Mouse (Mus musculus): ENCODE data around the gene Wwox. TPM values are rescaled to one million over a fixed set of nuclear protein-coding genes. Genes with fewer than 3 reads are reported as not detected.

Wwox gene
- polyA plus RNA-seq, 1 experiment: 11.3 TPM

DNA sequence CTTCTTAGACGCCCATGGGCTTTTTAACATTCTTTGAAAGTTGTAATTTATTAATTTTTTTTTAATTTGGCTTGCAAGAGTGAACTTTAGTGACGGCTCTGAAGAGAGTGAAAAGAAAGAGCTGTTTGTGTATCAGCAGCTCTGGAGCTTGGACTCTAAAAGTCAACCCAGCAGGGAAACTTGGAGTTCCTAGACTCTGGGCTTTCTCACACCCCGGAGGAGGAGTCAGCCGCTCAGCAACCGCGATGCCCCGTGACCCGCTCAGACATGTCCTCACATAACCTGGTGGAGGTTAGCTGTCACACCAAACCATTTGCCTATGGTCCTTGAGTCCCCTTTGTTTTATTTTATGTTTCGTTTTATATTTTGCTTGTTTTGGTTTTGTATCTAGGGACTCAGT, 354.2 kb downstream of the Wwox start:
- no peaks in the 10 kb centered on the region for H3K27me3 ChIP-seq (ENCODE audit: control insufficient read depth, insufficient read depth, low read length, poor library complexity, severe bottlenecking)
- H3K27ac ChIP-seq (ENCODE audit: insufficient read depth, low read length): no peak overlapping the region
- H3K36me3 ChIP-seq (ENCODE audit: control insufficient read depth, insufficient read depth, low read length, poor library complexity, severe bottlenecking): no peaks in the 10 kb centered on the region
- TF ChIP-seq EP300 (IDR thresholded peaks at IDR 0.05; ENCODE audit: insufficient read depth, low read depth, low read length) (no peak), POLR2A (IDR thresholded peaks at IDR 0.05; ENCODE audit: insufficient read depth, low read length) (no peak), CTCF (IDR thresholded peaks at IDR 0.05; ENCODE audit: low read depth, low read length) (no peak)
- no peaks in the 10 kb centered on the region for H3K9me3 ChIP-seq (replicated peaks; ENCODE audit: control insufficient read depth, insufficient read depth, low read length, poor library complexity, severe bottlenecking)
- no peak overlapping the region for H3K4me3 ChIP-seq (ENCODE audit: low read depth, low read length)
- no peak overlapping the region for H3K9ac ChIP-seq (ENCODE audit: low read depth, poor library complexity, severe bottlenecking)
- H3K4me1 ChIP-seq (ENCODE audit: control insufficient read depth, insufficient read depth, low read length): no peaks in the 10 kb centered on the region

DNA sequence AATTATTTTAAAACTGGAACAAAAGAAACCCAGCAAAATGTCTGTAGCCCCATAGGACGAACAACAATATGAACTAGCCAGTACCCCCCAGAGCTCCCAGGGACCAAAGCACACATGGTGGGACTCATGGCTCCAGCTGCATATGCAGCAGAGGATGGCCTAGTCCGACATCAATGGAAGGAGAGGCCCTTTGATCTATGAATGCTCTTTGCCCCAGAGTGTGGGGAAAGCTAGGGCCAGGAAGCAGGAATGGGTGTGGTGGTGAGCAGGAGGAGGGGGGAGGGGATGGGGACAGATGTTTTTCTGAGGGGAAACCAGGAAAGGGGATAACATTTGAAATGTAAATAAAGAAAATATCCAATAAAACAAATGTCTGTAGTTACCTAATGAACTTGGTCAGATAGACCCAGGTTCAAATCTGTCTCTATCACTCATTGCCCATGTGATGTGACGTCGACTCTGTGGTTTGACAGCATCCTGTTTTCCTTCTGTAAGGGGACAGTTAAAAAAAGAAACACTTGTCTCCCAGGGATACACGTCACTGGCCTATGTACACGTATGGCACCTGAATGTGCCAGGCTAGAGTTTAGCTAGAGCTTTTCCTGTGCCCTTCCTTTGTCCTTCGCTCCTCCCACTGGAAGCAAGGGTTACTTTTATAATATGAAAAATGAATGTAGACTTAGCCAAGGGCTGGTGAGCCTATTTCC, 362.1 kb downstream of the Wwox start:
- H3K4me3 ChIP-seq (ENCODE audit: low read depth, low read length): no peak overlapping the region
- no peaks in the 10 kb centered on the region for H3K9me3 ChIP-seq (replicated peaks; ENCODE audit: control insufficient read depth, insufficient read depth, low read length, poor library complexity, severe bottlenecking)
- peaks cover 3% of the 10 kb centered on the region for H3K4me1 ChIP-seq (ENCODE audit: control insufficient read depth, insufficient read depth, low read length)
- no peaks in the 10 kb centered on the region for H3K27me3 ChIP-seq (ENCODE audit: control insufficient read depth, insufficient read depth, low read length, poor library complexity, severe bottlenecking)
- TF ChIP-seq CTCF (IDR thresholded peaks at IDR 0.05; ENCODE audit: low read depth, low read length) (no peak), EP300 (IDR thresholded peaks at IDR 0.05; ENCODE audit: insufficient read depth, low read depth, low read length) (0 out of 2 replicates have a peak, but pooled peaks have one; percentile 42)
- H3K9ac ChIP-seq (ENCODE audit: low read depth, poor library complexity, severe bottlenecking): no peak overlapping the region
- H3K27ac ChIP-seq (ENCODE audit: insufficient read depth, low read length): no peak overlapping the region
- H3K36me3 ChIP-seq (ENCODE audit: control insufficient read depth, insufficient read depth, low read length, poor library complexity, severe bottlenecking): no peaks in the 10 kb centered on the region

DNA sequence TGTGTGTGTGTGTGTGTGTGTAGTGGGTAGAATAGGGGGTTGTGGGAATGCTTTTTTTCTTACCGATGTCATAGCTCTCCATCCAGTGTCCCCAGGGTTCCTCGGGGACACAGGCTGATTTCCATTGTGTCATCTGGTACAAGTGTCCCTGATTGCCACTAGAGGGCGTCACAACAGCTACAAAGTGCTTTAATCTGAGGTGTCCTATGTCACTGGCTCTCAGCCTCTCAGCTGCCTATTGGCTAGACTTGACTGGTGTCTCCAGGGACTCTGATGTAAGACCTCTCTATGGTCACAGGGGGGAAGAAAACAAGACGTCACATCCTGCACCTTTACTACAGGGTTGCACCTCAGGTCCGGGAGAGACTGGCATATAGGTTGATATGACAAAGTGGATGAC, 363.7 kb downstream of the Wwox start:
- Histone ChIP-seq H3K9ac (ENCODE audit: low read depth, poor library complexity, severe bottlenecking) (no peak overlapping the region), H3K4me3 (ENCODE audit: low read depth, low read length) (no peak overlapping the region), H3K27me3 (ENCODE audit: control insufficient read depth, insufficient read depth, low read length, poor library complexity, severe bottlenecking) (no peaks in the 10 kb centered on the region), H3K9me3 (replicated peaks; ENCODE audit: control insufficient read depth, insufficient read depth, low read length, poor library complexity, severe bottlenecking) (no peaks in the 10 kb centered on the region), H3K36me3 (ENCODE audit: control insufficient read depth, insufficient read depth, low read length, poor library complexity, severe bottlenecking) (no peaks in the 10 kb centered on the region), H3K4me1 (ENCODE audit: control insufficient read depth, insufficient read depth, low read length) (peaks cover 3% of the 10 kb centered on the region), H3K27ac (ENCODE audit: insufficient read depth, low read length) (no peak overlapping the region)
- TF ChIP-seq CTCF (IDR thresholded peaks at IDR 0.05; ENCODE audit: low read depth, low read length): peak; percentile 44
- TF ChIP-seq POLR2A (IDR thresholded peaks at IDR 0.05; ENCODE audit: insufficient read depth, low read length): no peak
- TF ChIP-seq EP300 (IDR thresholded peaks at IDR 0.05; ENCODE audit: insufficient read depth, low read depth, low read length): no peak

DNA sequence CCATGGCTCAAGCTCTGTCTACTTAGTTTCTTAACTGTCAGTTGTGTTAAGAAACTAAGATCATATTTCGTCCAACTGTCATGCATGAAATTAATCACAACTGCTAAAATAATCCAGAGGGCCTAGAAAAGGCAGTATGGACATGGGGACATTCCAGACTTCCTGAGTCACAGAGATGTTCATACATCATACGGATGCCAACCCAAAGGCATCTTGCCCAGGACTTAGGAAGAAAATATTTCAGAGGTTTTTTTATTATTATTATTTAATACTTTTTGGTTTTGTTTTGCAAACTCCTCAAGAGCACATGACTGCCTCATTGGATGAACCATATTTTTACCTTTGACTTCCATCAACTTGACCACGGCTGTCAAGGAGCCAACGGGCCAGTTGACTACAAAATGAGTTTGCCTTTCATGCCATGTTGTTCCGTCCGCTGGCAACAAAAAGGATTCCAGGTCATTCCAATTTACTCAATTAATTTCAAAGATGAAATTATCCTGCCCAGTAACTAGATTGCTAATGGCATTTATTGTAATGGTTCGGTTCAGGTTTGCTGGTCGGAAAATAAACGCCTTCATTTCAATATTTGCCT, 367.5 kb downstream of the Wwox start:
- no peak overlapping the region for H3K9ac ChIP-seq (ENCODE audit: low read depth, poor library complexity, severe bottlenecking)
- H3K4me1 ChIP-seq (ENCODE audit: control insufficient read depth, insufficient read depth, low read length): no peaks in the 10 kb centered on the region
- H3K36me3 ChIP-seq (ENCODE audit: control insufficient read depth, insufficient read depth, low read length, poor library complexity, severe bottlenecking): no peaks in the 10 kb centered on the region
- H3K27ac ChIP-seq (ENCODE audit: insufficient read depth, low read length): no peak overlapping the region
- no peak overlapping the region for H3K4me3 ChIP-seq (ENCODE audit: low read depth, low read length)
- H3K27me3 ChIP-seq (ENCODE audit: control insufficient read depth, insufficient read depth, low read length, poor library complexity, severe bottlenecking): no peaks in the 10 kb centered on the region
- no peak for TF ChIP-seq POLR2A (IDR thresholded peaks at IDR 0.05; ENCODE audit: insufficient read depth, low read length)
- no peak for TF ChIP-seq EP300 (IDR thresholded peaks at IDR 0.05; ENCODE audit: insufficient read depth, low read depth, low read length)
- no peak for TF ChIP-seq CTCF (IDR thresholded peaks at IDR 0.05; ENCODE audit: low read depth, low read length)
- no peaks in the 10 kb centered on the region for H3K9me3 ChIP-seq (replicated peaks; ENCODE audit: control insufficient read depth, insufficient read depth, low read length, poor library complexity, severe bottlenecking)

DNA sequence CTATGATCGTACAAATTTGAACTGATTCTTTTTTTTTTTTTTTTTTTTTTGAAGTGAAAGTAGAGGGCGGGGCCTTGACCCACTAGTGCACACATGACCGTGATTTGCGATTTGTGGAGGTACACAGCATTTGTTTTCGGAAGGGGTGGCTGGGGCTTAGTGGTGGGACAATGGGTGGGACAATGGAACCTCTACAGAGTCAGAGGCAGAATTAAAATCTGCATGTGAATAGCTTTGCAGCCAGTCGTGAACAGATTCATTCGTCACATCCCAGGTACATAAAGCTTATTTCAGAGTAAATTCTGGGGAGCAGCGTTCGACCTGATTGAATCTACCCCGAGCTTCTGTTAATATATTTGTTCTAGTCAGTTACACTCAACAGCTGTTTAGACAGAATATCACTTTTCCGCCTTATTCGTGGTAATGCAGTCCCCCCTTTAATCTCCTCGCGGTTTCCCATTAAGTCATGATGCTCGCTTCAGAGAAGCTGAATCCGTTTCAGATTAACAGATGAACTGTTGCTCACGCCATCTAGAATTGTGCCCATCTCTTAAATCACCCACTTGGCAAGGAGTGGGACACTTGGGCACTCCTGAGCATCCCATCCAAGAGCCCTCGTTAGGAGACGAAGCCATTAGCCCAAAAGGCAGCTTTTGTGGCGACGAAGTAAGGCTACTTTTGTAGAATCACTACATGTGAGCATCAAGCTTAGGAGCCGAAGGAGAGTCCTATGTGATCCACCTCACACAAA, 368.4 kb downstream of the Wwox start:
- H3K27me3 ChIP-seq (ENCODE audit: control insufficient read depth, insufficient read depth, low read length, poor library complexity, severe bottlenecking): no peaks in the 10 kb centered on the region
- no peak overlapping the region for H3K27ac ChIP-seq (ENCODE audit: insufficient read depth, low read length)
- no peak overlapping the region for H3K9ac ChIP-seq (ENCODE audit: low read depth, poor library complexity, severe bottlenecking)
- H3K4me1 ChIP-seq (ENCODE audit: control insufficient read depth, insufficient read depth, low read length): no peaks in the 10 kb centered on the region
- H3K36me3 ChIP-seq (ENCODE audit: control insufficient read depth, insufficient read depth, low read length, poor library complexity, severe bottlenecking): no peaks in the 10 kb centered on the region
- no peaks in the 10 kb centered on the region for H3K9me3 ChIP-seq (replicated peaks; ENCODE audit: control insufficient read depth, insufficient read depth, low read length, poor library complexity, severe bottlenecking)
- H3K4me3 ChIP-seq (ENCODE audit: low read depth, low read length): no peak overlapping the region
- TF ChIP-seq EP300 (IDR thresholded peaks at IDR 0.05; ENCODE audit: insufficient read depth, low read depth, low read length): no peak
- no peak for TF ChIP-seq CTCF (IDR thresholded peaks at IDR 0.05; ENCODE audit: low read depth, low read length)
- no peak for TF ChIP-seq POLR2A (IDR thresholded peaks at IDR 0.05; ENCODE audit: insufficient read depth, low read length)

DNA sequence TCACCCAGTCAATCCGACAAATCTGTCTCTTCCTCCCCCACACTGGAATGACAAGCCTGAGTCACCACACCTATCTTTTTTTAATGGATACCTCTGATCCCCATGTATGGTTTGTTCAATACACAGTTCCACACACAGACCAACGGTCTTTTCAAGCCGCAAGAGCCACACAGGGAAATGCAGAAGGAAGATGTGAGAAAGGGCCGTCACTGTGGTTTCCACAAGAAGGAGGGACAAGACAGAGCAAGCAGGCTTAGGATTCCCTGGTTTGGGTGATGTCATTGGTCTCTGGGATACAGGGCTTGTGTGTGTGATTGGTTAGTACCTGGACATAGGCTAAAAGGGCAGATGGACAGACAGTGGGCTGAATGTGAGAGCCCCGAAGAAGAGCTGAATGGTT, 371.0 kb downstream of the Wwox start:
- no peaks in the 10 kb centered on the region for H3K4me1 ChIP-seq (ENCODE audit: control insufficient read depth, insufficient read depth, low read length)
- H3K36me3 ChIP-seq (ENCODE audit: control insufficient read depth, insufficient read depth, low read length, poor library complexity, severe bottlenecking): no peaks in the 10 kb centered on the region
- H3K4me3 ChIP-seq (ENCODE audit: low read depth, low read length): no peak overlapping the region
- TF ChIP-seq EP300 (IDR thresholded peaks at IDR 0.05; ENCODE audit: insufficient read depth, low read depth, low read length): no peak
- no peak for TF ChIP-seq CTCF (IDR thresholded peaks at IDR 0.05; ENCODE audit: low read depth, low read length)
- TF ChIP-seq POLR2A (IDR thresholded peaks at IDR 0.05; ENCODE audit: insufficient read depth, low read length): no peak
- no peak overlapping the region for H3K27ac ChIP-seq (ENCODE audit: insufficient read depth, low read length)
- H3K27me3 ChIP-seq (ENCODE audit: control insufficient read depth, insufficient read depth, low read length, poor library complexity, severe bottlenecking): no peaks in the 10 kb centered on the region
- no peaks in the 10 kb centered on the region for H3K9me3 ChIP-seq (replicated peaks; ENCODE audit: control insufficient read depth, insufficient read depth, low read length, poor library complexity, severe bottlenecking)
- H3K9ac ChIP-seq (ENCODE audit: low read depth, poor library complexity, severe bottlenecking): no peak overlapping the region

Measured in ES-Bruce4 (cell line).